Mouse (Mus musculus): Measurements from ENCODE around the gene Zfp384.

Gene Zfp384

GRCm38 (mm10) chr6:125009129-125009180, at the start of gene Zfp384:
Gene Zfp384 (plus strand): TSS chr6:125009145.
- no peak for DNase-seq (ENCODE audit: low spot score in 2 of 2)

DNA sequence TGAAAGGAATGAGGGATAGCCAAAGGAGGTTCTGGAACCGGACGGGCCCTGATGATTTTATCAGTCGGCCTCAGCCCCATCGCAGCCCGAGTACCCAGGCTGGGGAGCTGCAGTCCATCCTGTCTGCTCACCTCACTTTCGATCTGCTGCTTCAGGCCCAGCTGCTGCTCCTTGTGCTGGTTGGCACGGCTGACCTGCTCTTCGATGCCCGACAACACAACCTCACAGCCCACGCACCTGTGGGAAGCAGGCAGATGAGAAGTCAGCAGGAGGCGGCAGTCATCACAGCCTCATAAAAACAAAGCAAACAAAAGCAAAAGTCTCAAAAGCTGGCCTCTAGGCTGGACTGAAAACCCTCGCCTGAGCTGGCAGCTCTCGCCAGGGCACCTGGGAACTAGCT, 49.0 kb upstream of the Zfp384 start:
- DNase-seq (ENCODE audit: low spot score in 2 of 2) = no peak

- DNase-seq (ENCODE audit: low spot score in 2 of 2) = no peak
Observed at GRCm38 (mm10) chr6:124961021-124961420, 47.9 kb upstream of the Zfp384 start.

DNA sequence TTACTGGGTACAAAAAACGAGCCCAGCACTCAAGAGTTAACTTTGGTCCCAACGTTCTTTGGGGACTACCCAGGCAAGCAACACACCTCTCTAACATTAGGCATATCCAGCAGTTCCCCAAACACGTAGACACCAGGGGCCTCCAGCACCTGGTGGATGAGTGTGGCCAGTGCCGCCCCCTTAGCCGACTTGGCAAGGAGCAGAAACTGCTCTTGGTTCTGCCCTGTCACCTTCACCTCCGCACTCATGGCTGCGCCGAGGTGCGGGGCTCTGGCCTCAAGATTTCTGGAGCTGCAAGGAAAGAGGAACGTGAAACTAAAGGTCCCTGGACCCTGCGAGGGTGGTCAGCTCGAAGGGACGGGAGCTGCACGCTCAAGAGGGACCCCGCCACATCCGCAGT, 44.3 kb upstream of the Zfp384 start:
- peak in 1 of 2 experiments; percentile 5 for DNase-seq (ENCODE audit: low spot score in 2 of 2)

DNA sequence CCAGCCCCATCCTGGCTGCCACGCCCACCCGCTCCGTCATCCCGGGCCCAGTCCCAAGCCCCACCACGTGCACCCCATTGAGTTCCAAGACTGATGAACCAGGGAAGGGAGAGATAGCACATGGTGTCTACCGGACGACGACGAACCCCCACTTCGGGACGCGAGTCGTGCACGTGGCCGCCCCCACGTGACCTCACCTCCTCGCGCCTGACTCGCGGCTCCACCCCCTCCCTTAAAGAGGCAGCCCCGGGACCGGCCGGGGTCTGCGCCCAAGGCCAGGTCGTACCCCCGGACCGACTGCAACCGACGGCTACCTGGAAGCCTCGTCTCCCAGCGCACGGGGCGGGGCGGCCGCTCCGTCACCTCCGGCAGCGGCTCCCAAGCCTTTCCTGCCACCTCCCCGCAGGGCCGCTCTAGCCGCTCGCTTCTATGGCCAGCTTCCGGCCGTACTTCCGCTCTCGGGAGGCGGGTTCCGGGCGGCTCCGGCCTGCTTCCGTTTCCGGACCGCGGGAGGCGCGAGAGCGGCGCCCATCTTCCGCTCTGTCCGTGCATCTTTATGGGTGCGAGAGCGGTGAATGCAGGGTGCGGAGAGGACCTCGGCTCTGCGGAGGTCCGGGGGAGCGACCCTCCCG, 43.7 kb upstream of the Zfp384 start, which contains the start of gene Cops7a:
Gene Cops7a (minus strand): TSS at position 451 of the 632 bp plus-strand sequence.
- peak; percentile 96 to 97 for DNase-seq (ENCODE audit: low spot score in 2 of 2)

- DNase-seq (ENCODE audit: low spot score in 2 of 2) = no peak
Observed at GRCm38 (mm10) chr6:124965747-124966146, 43.2 kb upstream of the Zfp384 start.

GRCm38 (mm10) chr6:124966466-124967118, 42.4 kb upstream of the Zfp384 start:
- DNase-seq (ENCODE audit: low spot score in 2 of 2) = no peak

DNA sequence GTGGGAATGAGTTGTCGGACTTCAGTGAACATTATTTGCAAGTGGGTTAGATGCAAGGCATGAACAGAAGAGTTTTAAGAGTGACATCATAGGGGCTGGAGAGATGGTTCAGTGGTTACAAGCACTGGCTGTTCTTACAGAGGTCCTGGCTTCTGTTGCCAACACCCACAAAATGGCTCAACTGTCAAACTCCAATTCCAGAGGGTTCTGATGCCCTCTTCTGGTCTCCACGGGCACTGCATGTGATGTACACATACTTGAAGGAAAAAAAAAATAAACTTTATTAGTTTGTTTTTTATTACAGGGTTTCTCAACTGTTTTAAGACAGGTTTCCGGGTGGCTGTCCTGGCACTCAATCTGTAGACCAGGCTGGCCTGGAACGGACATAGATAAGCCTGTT, 41.2 kb upstream of the Zfp384 start:
- peak in 1 of 2 experiments; percentile 40 for DNase-seq (ENCODE audit: low spot score in 2 of 2)

DNA sequence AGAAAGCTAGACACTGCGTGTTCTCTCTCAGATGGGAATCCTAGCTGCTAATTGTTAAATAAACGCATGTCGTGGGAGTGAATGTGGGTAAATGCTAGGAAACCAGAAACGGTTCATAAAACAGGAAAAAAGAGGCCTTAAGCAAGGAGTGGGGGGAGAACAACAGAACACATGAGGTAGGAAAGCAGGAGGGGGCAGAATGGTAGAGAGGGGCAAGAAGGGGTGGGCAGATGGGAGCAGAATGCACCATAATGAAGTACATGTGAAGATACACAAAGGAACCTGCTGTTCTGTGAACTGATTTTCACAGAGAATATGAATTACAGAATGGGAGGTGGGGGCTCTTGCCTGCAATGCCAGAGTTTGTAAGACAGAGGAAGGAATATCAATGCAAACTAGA, 16.7 kb upstream of the Zfp384 start:
- no peak for DNase-seq (ENCODE audit: low spot score in 2 of 2)

DNA sequence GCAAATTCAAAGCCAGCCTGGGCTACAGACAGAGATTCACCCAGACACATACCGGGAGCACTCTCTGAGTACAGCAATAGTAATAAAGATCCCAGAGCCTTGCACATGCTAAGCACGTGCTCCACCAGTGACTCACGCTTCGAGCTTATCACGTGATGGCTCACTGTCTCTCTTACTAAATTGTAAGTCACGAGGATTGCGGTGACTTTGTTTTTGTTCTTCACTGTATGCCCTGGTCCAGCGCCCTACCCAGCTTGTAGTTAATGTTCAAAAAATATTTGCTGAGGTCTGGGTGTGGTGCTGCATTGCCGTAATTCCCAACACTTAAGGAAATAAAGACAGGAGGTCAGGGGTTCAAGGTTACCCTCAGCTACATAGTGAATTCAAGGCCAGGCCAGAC, 15.6 kb upstream of the Zfp384 start:
- DNase-seq (ENCODE audit: low spot score in 2 of 2) = no peak

GRCm38 (mm10) chr6:124993876-124994275, 15.1 kb upstream of the Zfp384 start:
- no peak for DNase-seq (ENCODE audit: low spot score in 2 of 2)

DNA sequence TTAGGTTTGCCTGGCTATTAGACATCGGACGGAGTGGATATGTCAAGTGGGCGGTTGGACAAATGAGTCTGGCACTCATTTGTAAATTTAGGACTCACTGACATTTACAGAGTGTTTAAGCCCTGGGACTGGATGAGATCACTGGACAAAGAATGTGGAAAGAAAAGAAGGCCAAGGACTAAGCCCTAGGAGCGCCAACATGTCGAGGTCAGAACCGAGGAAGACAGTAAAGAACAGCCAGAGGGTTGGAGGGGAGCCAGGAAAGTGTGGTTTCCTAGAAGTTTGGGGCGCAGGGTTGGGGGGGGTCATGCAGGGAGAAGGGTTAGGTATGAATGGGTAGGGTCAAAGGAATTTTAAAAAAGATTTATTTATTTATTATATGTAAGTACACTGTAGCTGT, 13.7 kb upstream of the Zfp384 start:
- no peak for DNase-seq (ENCODE audit: low spot score in 2 of 2)

- DNase-seq (ENCODE audit: low spot score in 2 of 2) = peak in 1 of 2 experiments; percentile 40
Observed at GRCm38 (mm10) chr6:124995831-124996403, 13.0 kb upstream of the Zfp384 start.

DNA sequence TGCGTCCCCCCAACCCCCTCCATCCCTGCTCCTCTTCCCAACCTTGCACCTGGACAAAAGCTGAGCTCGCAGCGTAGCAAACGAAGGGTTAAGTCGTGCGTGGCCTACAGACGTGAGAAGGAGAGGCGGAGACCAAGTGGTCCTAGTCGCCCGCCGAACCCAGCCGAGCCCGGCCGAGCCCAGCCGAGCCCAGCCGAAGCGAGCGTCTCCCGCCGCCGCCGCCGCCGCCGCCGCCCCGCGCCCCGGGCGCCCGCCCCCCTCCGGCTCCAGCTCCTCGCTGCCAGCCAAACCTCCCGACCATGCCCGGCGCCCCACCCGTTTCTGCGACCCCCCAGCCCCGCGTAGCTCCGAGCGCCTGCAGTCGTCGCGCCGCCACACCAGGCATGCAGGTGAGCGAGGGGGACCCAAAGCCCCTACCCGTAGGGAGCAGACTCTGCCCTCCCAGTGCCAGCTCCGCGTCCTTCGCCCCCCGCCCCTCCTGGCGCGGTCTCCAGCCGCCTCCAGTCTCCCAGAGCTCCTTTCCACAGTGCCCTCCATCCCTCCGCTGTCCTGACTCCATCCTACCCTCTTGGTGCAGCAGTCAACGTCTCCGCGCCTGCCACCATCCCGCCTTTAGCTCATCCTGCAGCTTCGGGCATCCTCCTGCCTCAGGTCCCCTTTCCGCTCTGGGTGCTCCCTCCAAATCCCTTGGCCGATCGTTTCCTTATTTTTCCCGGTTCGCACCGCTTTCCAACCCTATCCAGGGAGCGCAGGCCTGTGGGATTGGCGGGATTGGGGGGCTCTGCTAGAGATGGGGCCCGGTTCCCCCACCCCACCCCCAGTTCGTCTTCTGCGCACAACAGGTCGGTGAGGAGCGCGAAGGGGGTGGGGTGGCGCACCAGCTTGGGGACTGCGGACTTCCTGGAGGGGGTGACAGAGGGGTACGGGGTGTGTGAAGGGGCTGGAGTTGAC, 12.1 kb upstream of the Zfp384 start, which contains the start of gene Pianp:
Gene Pianp (plus strand): TSS at position 144 of the 951 bp plus-strand sequence.
- peak; percentile 78 to 82 for DNase-seq (ENCODE audit: low spot score in 2 of 2)

DNA sequence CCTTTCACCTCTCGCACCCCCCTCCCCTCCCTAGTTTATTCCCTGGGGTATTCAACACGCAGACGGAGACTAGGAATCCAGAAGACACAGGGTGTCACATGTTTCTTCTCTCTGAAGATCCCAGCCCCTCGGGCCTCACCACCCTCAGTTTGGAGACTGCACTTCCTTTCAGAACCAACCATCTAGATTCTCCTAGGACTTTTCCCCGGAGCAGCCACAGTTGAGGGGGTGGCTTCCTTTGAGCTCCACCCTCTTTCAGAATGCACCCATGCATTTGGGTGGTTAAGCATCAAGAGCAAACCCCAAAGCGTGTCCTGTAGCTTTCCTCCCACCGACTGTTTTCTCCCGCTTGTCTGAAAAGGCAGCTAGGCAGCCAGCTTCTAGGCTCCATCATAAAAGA, 10.9 kb upstream of the Zfp384 start:
- DNase-seq (ENCODE audit: low spot score in 2 of 2) = peak; percentile 65 to 78

- DNase-seq (ENCODE audit: low spot score in 2 of 2) = no peak
Observed at GRCm38 (mm10) chr6:124999091-124999490, 9.9 kb upstream of the Zfp384 start.

DNA sequence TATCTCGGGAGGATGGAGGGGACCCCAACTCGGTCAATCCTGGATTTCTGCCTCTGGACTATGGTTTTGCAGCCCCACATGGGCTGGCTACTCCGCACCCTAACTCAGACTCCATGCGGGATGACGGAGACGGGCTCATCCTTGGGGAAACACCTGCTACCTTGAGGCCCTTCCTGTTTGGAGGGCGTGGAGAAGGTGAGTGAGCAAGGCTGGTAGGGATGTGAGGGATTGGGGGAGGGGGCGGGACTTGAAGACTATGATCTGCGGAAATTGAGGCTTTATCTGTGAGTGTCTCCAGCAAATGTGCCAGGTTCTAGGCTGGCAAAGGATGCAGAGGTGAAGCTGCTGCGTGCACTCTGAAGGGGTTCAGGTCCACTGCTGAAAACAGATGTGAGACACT, 9.4 kb upstream of the Zfp384 start:
- DNase-seq (ENCODE audit: low spot score in 2 of 2) = no peak

- DNase-seq (ENCODE audit: low spot score in 2 of 2) = no peak
Observed at GRCm38 (mm10) chr6:125003706-125004105, 5.2 kb upstream of the Zfp384 start.

DNA sequence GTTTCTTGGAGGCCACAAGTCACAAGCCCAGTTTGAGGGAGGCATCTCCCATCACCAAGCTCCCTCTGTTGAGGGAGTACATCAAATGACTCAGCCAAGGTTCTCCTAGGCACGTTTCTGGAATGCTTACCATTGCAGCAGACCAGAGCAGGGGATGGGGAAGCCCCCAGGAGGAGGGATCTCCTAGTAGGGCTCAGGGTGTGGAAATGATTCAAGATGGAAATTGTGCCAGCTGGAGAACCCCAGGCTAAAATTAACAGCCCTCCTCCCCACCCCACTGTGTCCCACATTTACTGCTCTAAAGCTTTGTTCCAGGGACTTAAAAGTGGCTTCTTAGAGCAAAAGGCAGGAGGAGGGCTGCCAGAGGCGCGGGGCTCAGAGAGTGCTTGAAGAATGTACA, 3.9 kb upstream of the Zfp384 start:
- no peak for DNase-seq (ENCODE audit: low spot score in 2 of 2)

DNA sequence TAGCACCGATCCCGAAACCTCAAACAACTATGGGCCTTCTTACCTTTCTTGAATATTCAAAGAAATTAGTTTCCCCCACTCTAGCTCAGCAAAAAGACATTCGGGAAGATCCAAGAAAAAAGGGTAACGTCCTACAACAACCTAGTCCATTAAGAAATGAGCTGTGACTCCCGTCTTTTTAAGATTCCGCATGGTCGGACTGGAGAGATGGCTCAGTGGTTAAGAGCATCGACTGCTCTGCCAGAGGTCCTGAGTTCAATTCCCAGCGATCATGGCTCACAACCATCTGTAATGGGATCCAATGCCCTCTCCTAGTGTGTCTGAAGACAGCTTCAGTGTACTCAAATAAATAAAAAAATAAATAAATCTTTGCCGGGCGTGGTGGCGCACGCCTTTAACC, 885 bp upstream of the Zfp384 start:
- DNase-seq (ENCODE audit: low spot score in 2 of 2) = no peak

GRCm38 (mm10) chr6:125008586-125009128, 288 bp upstream of the Zfp384 start:
- DNase-seq (ENCODE audit: low spot score in 2 of 2) = peak; percentile 98 to 99

All from frontal cortex, postnatal 36 days (tissue).